Mouse (Mus musculus): Measurements from ENCODE around the gene Cdk10.
"Not testable (repeated sequence)": the region's sequence is repeated elsewhere in the genome, so short reads cannot be mapped to it uniquely, and the experiment has no call there.

GRCm38 (mm10) chr8:123197016-123197415 lies 27.6 kb upstream of the Cdk10 start:
- not testable (repeated sequence) for TF ChIP-seq CTCF (IDR thresholded peaks at IDR 0.05; ENCODE audit: low read depth, low read length); POLR2A (IDR thresholded peaks at IDR 0.05; ENCODE audit: extremely low read depth, insufficient read depth, low read length)
